Mouse (Mus musculus) heart, postnatal 0 days (tissue): ENCODE results near the gene Trh. TPM values are rescaled to one million over a fixed set of nuclear protein-coding genes. Genes with fewer than 3 reads are reported as not detected.
A peak's percentile ranks its signal among the peaks of the same experiment; 100 is the strongest.

Experiments
- ATAC-seq: fragments of 200-750 bp; cut with Nextera tagmentation; 2 replicates; pipeline ENCODE4 v1.8.0; 2017; ENCODE audit warnings: low read depth, moderate number of reproducible peaks, moderate library complexity; ENCODE audit not compliant: insufficient read depth
- DNase-seq: peaks from one replicate; pipeline ENCODE4 v3.0.0-alpha.2; 2016; ENCODE audit warnings: low spot score
- H3K27ac ChIP-seq: fragments of 300-500 bp; sonication (generic); 2 replicates; pipeline ENCODE4 v1.5.1; 2014; ENCODE audit warnings: low read depth, mild to moderate bottlenecking
- H3K27me3 ChIP-seq: fragments of 300-500 bp; sonication (generic); 2 replicates; pipeline ENCODE4 v1.6.1; 2014; ENCODE audit warnings: low read length, mixed read lengths; ENCODE audit not compliant: control insufficient read depth, insufficient read depth
- H3K36me3 ChIP-seq: fragments of 300-500 bp; sonication (generic); replicated peaks from 2 replicates; pipeline ENCODE4 v1.6.1; 2014; ENCODE audit warnings: low read length, mixed read lengths; ENCODE audit not compliant: control insufficient read depth, insufficient read depth
- H3K4me1 ChIP-seq: fragments of 300-500 bp; sonication (generic); 2 replicates; pipeline ENCODE4 v1.6.1; 2014; ENCODE audit warnings: antibody characterized with exemption; ENCODE audit not compliant: control insufficient read depth, insufficient read depth
- H3K4me2 ChIP-seq: fragments of 300-500 bp; sonication (generic); 2 replicates; pipeline ENCODE4 v1.6.1; 2014; ENCODE audit warnings: low read depth, mild to moderate bottlenecking, low read length, moderate library complexity
- H3K4me3 ChIP-seq: fragments of 300-500 bp; sonication (generic); 2 replicates; pipeline ENCODE4 v1.5.1; 2014; ENCODE audit warnings: low read depth, low read length
- H3K9ac ChIP-seq: fragments of 300-500 bp; sonication (generic); replicated peaks from 2 replicates; pipeline ENCODE4 v1.6.1; 2014; ENCODE audit warnings: low read depth, low read length, mixed read lengths
- H3K9me3 ChIP-seq: fragments of 300-500 bp; sonication (generic); replicated peaks from 2 replicates; pipeline ENCODE4 v1.6.1; 2016; ENCODE audit warnings: low read length; ENCODE audit not compliant: control insufficient read depth
- CTCF ChIP-seq: IDR thresholded peaks from 2 replicates; pipeline ENCODE4 v1.5.1; 2016; ENCODE audit warnings: antibody characterized with exemption, control low read depth, low read depth
- EP300 ChIP-seq: IDR thresholded peaks from 2 replicates; pipeline ENCODE4 v1.6.1; 2016; ENCODE audit warnings: antibody characterized with exemption, low read depth
- WGBS: fragments of 180-500 bp; shearing (Covaris S2); extraction: QIAGEN DNeasy Blood & Tissue Kit; methylation state at CpG from one replicate; pipeline ENCODE4 v1.1.7; 2014; 5-methylcytosine and 5-hydroxymethylcytosine counted together
- polyA plus RNA-seq: library from polyadenylated mRNA; unstranded; fragments of >200 nt; fragmentation: Nextera tagmentation; extraction: Ambion mirVana; gene quantifications from 2 replicates; pipeline ENCODE4 v1.2.1, GENCODE M21; 2015
- total RNA-seq: library from RNA; depleted of rRNA; stranded (reverse); fragments of >200 nt; gene quantifications from 2 replicates; pipeline ENCODE4 v1.2.3, GENCODE M21; 2014; ENCODE audit warnings: low replicate concordance

The Trh gene
- total and polyA plus RNA-seq, 2 experiments from 2014 or later: not detected

DNA sequence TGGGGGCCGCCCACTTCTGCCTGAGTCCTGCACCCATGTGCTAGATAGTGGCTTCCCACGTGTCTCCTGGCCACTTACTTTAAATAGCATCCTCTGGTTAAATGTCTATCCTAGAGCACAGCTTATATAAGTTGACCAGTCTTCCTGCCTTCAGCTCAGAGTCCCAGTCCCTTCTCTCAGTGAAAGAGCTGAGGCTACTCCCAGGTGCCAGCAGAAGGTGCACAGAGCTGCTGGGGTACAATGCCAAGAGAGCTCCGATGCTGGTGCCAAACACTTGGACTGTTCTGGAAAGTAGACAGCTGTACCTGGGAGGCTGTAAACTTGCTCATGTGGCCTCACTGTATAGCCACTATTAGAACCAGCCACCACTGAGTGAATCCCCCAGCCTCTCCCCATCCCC is 22.4 kb downstream of the Trh start:
- TF ChIP-seq EP300: no peak
- no peak for TF ChIP-seq CTCF
- Histone ChIP-seq H3K27me3 (no peaks in the 10 kb centered on the region), H3K9ac (no peak overlapping the region), H3K4me1 (no peaks in the 10 kb centered on the region), H3K27ac (no peak overlapping the region), H3K4me2 (no peak overlapping the region), H3K9me3 (no peaks in the 10 kb centered on the region), H3K36me3 (no peaks in the 10 kb centered on the region), H3K4me3 (no peak overlapping the region)
- no peak for DNase-seq
- WGBS: 59% methylated on average over 3 of the region's 3 CpGs
- no peak for ATAC-seq

DNA sequence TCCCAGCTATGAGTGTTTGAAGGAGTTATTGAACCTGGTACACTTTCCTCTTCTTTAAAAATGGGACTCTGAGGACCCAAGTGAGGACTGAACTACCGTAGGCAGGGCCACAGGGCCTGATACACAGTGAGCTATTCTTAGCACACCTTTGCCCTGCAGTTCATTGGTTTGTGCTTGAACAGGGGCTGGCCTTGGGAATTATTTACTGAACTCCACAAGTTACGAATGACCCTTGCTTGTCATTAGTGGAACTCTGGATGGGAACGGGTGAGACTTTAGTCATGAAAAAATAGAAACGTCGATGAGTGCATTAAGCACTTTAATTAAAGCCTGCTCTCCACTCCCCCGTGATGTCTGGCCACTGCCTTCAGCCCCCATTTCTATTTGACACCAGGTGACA is 22.8 kb downstream of the Trh start:
- ATAC-seq (no peak), DNase-seq (no peak)
- H3K4me3 ChIP-seq: no peak overlapping the region
- H3K36me3 ChIP-seq: no peaks in the 10 kb centered on the region
- no peaks in the 10 kb centered on the region for H3K4me1 ChIP-seq
- 61% methylated on average over 6 of the region's 6 CpGs for WGBS
- H3K27ac ChIP-seq: no peak overlapping the region
- H3K9ac ChIP-seq: no peak overlapping the region
- no peaks in the 10 kb centered on the region for H3K9me3 ChIP-seq
- TF ChIP-seq CTCF: no peak
- TF ChIP-seq EP300: no peak
- H3K27me3 ChIP-seq: no peaks in the 10 kb centered on the region
- no peak overlapping the region for H3K4me2 ChIP-seq

DNA sequence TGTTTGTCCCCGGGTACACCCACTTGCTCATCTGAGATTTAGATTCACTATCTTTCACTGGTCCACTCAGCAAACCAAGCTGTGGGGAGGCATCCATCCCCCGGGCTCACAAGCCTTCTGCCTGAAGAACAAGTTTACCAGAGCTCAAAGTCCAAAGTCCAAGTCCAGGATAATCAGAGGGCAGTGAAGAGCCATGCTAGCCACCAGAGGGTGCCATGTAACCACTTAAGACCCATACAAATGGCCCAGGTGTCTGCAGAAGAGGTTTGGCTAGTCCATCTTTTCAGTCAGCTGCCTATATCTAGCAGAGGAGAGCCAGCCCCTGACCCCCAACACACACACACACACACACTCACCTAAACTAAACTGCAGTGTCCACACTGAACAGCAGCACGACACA is 25.0 kb downstream of the Trh start:
- no peaks in the 10 kb centered on the region for H3K36me3 ChIP-seq
- no peaks in the 10 kb centered on the region for H3K27me3 ChIP-seq
- ATAC-seq: peak; percentile 28; the same call in 1 of the 2 replicates
- H3K9me3 ChIP-seq: no peaks in the 10 kb centered on the region
- H3K4me3 ChIP-seq: no peak overlapping the region
- TF ChIP-seq EP300: no peak
- peak; percentile 75 for TF ChIP-seq CTCF
- H3K4me2 ChIP-seq: no peak overlapping the region
- H3K9ac ChIP-seq: no peak overlapping the region
- 43% methylated on average over 3 of the region's 3 CpGs for WGBS
- H3K27ac ChIP-seq: no peak overlapping the region
- H3K4me1 ChIP-seq: no peaks in the 10 kb centered on the region
- peak; percentile 23 for DNase-seq

DNA sequence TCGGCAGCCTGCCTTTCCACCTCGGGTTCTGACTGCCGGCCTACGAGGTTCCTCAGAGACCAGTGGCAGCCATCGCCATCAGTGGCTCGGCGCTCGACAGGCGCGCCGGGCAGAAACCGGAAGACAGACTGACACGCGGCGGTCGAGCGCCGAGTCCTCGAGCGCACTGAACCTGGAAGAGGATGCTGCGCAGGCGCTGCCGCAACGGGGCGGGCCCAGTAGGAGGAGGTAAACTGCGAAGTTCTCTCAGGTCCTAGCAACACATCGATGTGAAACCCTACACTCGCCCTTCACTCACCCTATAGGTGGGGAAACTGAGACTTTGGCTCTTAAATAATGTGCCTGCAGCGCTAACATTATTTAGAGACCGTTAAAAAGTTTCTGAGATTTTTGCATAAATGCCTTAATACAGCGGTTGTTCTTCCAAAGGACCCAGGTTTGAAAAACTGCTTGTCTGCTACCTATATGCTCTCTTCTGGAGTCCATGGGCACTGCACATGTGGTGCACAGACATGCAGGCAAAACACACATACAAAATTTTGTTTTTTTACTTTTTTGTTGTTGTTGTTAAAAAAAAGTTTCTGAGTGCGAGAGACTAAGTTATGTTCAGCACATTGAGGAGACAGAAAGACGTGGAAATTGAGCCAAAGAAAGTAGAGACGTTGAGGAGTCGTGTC is 29.5 kb downstream of the Trh start, which contains the start of gene Rbsn:
Gene Rbsn, minus strand, starts transcription at position 153 of the 677 bp plus-strand sequence.
- no peaks in the 10 kb centered on the region for H3K27me3 ChIP-seq
- DNase-seq: peak; percentile 93
- TF ChIP-seq CTCF (peak; percentile 13; the same call in 1 of the 2 replicates), EP300 (no peak)
- peak within 1 kb of the TSS; percentile 89 for H3K4me3 ChIP-seq
- peak; percentile 94 for ATAC-seq
- peaks cover 7% of the 10 kb centered on the region for H3K4me1 ChIP-seq
- H3K36me3 ChIP-seq: 0 out of 2 replicates have a peak, but pooled peaks cover 7% of the 10 kb centered on the region
- H3K27ac ChIP-seq: peak within 1 kb of the TSS; percentile 62
- peak within 1 kb of the TSS; percentile 90 for H3K9ac ChIP-seq
- H3K9me3 ChIP-seq: no peaks in the 10 kb centered on the region
- peak within 1 kb of the TSS; percentile 90 for H3K4me2 ChIP-seq
- WGBS: 10% methylated on average over 35 of the region's 35 CpGs

DNA sequence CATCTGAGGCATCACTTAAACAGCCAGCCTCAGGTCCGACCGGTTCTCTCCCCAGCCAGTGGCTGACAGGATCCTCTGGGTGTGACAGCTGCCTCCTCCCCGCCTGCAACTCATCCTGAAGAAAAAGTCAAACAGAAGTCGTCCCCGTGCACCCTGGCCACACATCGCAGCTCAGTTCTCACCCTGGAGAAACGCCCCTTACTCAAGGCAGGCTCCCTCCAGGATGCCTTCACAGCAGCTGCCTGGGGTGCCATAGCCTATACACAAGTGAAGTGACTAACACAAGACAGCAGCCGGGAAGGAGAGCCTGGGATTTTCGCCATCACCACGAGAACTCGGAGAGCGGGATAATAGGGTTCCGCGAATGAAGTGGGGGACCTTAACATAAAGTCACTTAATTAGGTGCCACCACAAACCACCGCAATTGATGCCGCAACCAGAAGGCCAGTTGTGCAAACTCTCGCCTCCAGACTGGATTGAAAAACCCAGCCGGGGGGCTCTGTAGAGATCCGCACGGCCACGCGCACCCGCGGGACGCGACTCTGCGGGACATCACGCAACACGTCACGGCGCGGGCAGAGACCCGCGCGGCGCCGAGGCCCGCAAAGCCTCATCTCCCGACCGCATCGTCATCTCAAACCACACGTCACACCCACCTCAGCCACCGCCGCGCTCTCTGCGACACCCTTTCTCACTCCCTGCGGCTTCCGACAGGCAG is 30.2 kb downstream of the Trh start:
- ATAC-seq: peak; percentile 49

More for the DNA sequence above, 30.2 kb downstream of the Trh start:
- H3K9ac ChIP-seq: peak overlapping the region; percentile 90
- peak overlapping the region; percentile 90 for H3K4me2 ChIP-seq
- no peaks in the 10 kb centered on the region for H3K27me3 ChIP-seq
- H3K4me1 ChIP-seq: peaks cover 7% of the 10 kb centered on the region
- peak overlapping the region; percentile 62 for H3K27ac ChIP-seq
- peak overlapping the region; percentile 89 for H3K4me3 ChIP-seq
- H3K9me3 ChIP-seq: no peaks in the 10 kb centered on the region
- under 1% methylated on average over 33 of the region's 48 CpGs for WGBS
- no peak for DNase-seq
- H3K36me3 ChIP-seq: 0 out of 2 replicates have a peak, but pooled peaks cover 7% of the 10 kb centered on the region
- TF ChIP-seq CTCF (no peak), EP300 (no peak)
